Mouse (Mus musculus) liver, adult 2 months (tissue): ENCODE data around the gene Stab1. TPM values are rescaled to one million over a fixed set of nuclear protein-coding genes. Genes with fewer than 3 reads are reported as not detected.

Experiments
- DNase-seq: peaks from one replicate; pipeline ENCODE4 v3.0.0-alpha.2; 2011; ENCODE audit warnings: low read depth, low spot score; ENCODE audit errors: extremely low read depth
- H3K27ac ChIP-seq: fragments of 200-500 bp; replicated peaks from 2 replicates; pipeline ENCODE4 v1.5.1; 2012; ENCODE audit warnings: low read depth, mild to moderate bottlenecking, control low read depth, inconsistent platforms, low read length; ENCODE audit not compliant: insufficient read depth
- H3K27me3 ChIP-seq: fragments of 200-500 bp; 2 replicates; pipeline ENCODE4 v1.6.1; 2012; ENCODE audit warnings: mild to moderate bottlenecking, moderate library complexity, low read length, inconsistent platforms; ENCODE audit not compliant: control insufficient read depth, insufficient read depth
- H3K36me3 ChIP-seq: fragments of 200-500 bp; 2 replicates; pipeline ENCODE4 v1.6.1; 2012; ENCODE audit warnings: low read length, inconsistent platforms; ENCODE audit not compliant: control insufficient read depth, insufficient read depth
- H3K4me1 ChIP-seq: fragments of 200-500 bp; 2 replicates; pipeline ENCODE4 v1.6.1; 2011; ENCODE audit warnings: low read length; ENCODE audit not compliant: control insufficient read depth, insufficient read depth
- H3K4me3 ChIP-seq: fragments of 200-500 bp; 2 replicates; pipeline ENCODE4 v1.5.1; 2011; ENCODE audit warnings: low read depth, mild to moderate bottlenecking, control low read depth, low read length, moderate library complexity; ENCODE audit not compliant: insufficient read depth
- H3K79me2 ChIP-seq: fragments of 200-500 bp; 2 replicates; pipeline ENCODE4 v1.6.1; 2012; ENCODE audit warnings: inconsistent platforms, mild to moderate bottlenecking, low read length, moderate library complexity; ENCODE audit not compliant: control insufficient read depth, insufficient read depth
- H3K9ac ChIP-seq: fragments of 200-500 bp; 2 replicates; pipeline ENCODE4 v1.6.1; 2012; ENCODE audit warnings: low read depth, mild to moderate bottlenecking, control low read depth, inconsistent platforms, low read length
- CTCF ChIP-seq: fragments of 200-500 bp; IDR thresholded peaks from 2 replicates; pipeline ENCODE4 v1.5.1; 2011; ENCODE audit warnings: low read depth, low read length, control low read depth
- POLR2A ChIP-seq: fragments of 200-500 bp; IDR thresholded peaks from 2 replicates; pipeline ENCODE4 v1.6.1; 2011; ENCODE audit warnings: low read length, control low read depth; ENCODE audit not compliant: insufficient read depth; ENCODE audit errors: extremely low read depth
- WGBS: fragments of 180-500 bp; shearing (Covaris S2); methylation state at CpG from one replicate; pipeline ENCODE4 v1.1.7; 2018; 5-methylcytosine and 5-hydroxymethylcytosine counted together
- polyA plus RNA-seq: library from polyadenylated mRNA; depleted of rRNA; stranded (reverse); fragments of >200 nt; gene quantifications from 2 replicates; pipeline ENCODE4 v1.2.3, GENCODE M21; 2012; rRNA removed
- total RNA-seq: library from RNA; depleted of rRNA; stranded (reverse); fragments of >200 nt; gene quantifications from 2 replicates; pipeline ENCODE4 v1.2.3, GENCODE M21; 2014; rRNA removed

Gene Stab1
- total RNA-seq = 27.0 and 39.5 TPM in 2 replicates
- 32.7 and 52.3 TPM in 2 replicates for polyA plus RNA-seq

GRCm38 (mm10) chr14:31168425-31168824 lies at the start of gene Stab1:
TSS of gene Stab1 (minus strand) at chr14:31168641.
- peak within 1 kb of the TSS; percentile 62 for H3K9ac ChIP-seq
- peak within 1 kb of the TSS; percentile 69 for H3K4me3 ChIP-seq
- peaks cover 3% of the 10 kb centered on the region for H3K4me1 ChIP-seq
- TF ChIP-seq CTCF (no peak), POLR2A (peak; percentile 45; the same call in 1 of the 2 replicates)
- DNase-seq = no peak
- peaks cover 16% of the 10 kb centered on the region; the same call in 1 of the 2 replicates for H3K36me3 ChIP-seq
- peak within 1 kb of the TSS; percentile 45 for H3K27ac ChIP-seq
- H3K27me3 ChIP-seq = no peaks in the 10 kb centered on the region
- no peaks in the 10 kb centered on the region for H3K79me2 ChIP-seq
- 64% methylated on average over 10 of the region's 10 CpGs for WGBS

- Histone ChIP-seq H3K27ac (no peak within 1 kb of the TSS), H3K27me3 (no peaks in the 10 kb centered on the region), H3K79me2 (no peaks in the 10 kb centered on the region), H3K36me3 (no peaks in the 10 kb centered on the region), H3K4me1 (no peaks in the 10 kb centered on the region), H3K9ac (no peak within 1 kb of the TSS), H3K4me3 (no peak within 1 kb of the TSS)
- WGBS = 13% methylated on average over 11 of the region's 11 CpGs
- peak; percentile 31 for DNase-seq
- TF ChIP-seq POLR2A = no peak
- peak; percentile 58 for TF ChIP-seq CTCF
Observed at GRCm38 (mm10) chr14:31217666-31218065, 49.2 kb upstream of the Stab1 start, which contains the start of gene Sema3g. TSS of gene Sema3g (plus strand) at chr14:31217860.

DNA sequence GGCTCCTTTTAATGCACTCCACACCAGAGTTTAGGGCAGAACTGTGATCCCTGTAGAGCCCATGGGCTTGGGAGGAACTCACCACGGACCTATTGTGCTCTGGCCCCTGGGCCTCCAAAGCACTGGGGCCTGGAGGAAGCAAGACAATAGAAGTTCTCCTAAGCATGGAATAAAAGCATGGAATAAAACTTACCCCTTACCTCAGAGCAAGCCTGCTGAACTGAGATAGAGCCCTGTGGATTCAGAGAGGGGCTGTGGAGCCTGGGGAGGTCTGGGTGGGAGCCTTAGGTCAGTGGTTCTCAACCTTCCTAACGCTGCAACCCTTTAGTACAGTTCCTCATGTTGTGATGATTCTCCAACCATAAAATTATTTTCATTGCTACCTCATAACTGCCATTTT lies 48.4 kb upstream of the Stab1 start, which contains the start of gene Nisch:
Nisch (minus strand) TSS at position 101 of the 400 bp plus-strand sequence.
- Histone ChIP-seq H3K9ac (no peak within 1 kb of the TSS), H3K36me3 (no peaks in the 10 kb centered on the region), H3K4me1 (no peaks in the 10 kb centered on the region), H3K4me3 (no peak within 1 kb of the TSS), H3K27me3 (no peaks in the 10 kb centered on the region), H3K27ac (no peak within 1 kb of the TSS), H3K79me2 (no peaks in the 10 kb centered on the region)
- no peak for DNase-seq
- TF ChIP-seq POLR2A (no peak), CTCF (no peak)
- WGBS = 84% methylated on average over 2 of the region's 2 CpGs

- no peak overlapping the region for H3K27ac ChIP-seq
- TF ChIP-seq CTCF (peak; percentile 91), POLR2A (no peak)
- DNase-seq = peak; percentile 40
- no peaks in the 10 kb centered on the region for H3K36me3 ChIP-seq
- H3K9ac ChIP-seq = no peak overlapping the region
- WGBS = 38% methylated on average over 15 of the region's 15 CpGs
- H3K4me3 ChIP-seq = no peak overlapping the region
- no peaks in the 10 kb centered on the region for H3K27me3 ChIP-seq
- no peaks in the 10 kb centered on the region for H3K79me2 ChIP-seq
- H3K4me1 ChIP-seq = no peaks in the 10 kb centered on the region
Observed at GRCm38 (mm10) chr14:31215157-31216002, 46.9 kb upstream of the Stab1 start.

DNA sequence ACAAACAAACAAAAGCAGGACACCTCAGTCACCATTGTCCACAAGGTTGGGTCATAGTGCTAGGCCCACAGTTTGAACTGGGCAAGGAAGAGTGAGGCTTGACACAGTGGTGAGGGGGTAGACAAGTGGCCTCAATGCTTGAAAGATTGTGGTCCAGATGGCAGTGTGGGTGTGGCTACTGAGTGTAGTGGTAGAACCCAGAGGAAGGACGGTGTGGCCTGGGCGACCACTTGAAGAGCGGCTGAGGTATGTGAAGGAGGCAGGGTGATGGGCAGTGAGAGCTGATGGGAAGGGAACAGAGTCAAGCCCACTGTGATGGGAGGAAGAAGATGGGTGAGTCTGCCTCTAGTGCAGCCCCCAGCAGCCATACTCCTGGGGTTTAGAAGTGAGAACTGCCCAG lies 46.2 kb upstream of the Stab1 start:
- Histone ChIP-seq H3K4me1 (no peaks in the 10 kb centered on the region), H3K27me3 (no peaks in the 10 kb centered on the region), H3K36me3 (no peaks in the 10 kb centered on the region), H3K27ac (no peak overlapping the region), H3K4me3 (no peak overlapping the region), H3K9ac (no peak overlapping the region), H3K79me2 (no peaks in the 10 kb centered on the region)
- 90% methylated on average over 3 of the region's 3 CpGs for WGBS
- TF ChIP-seq POLR2A (no peak), CTCF (no peak)
- DNase-seq = no peak

GRCm38 (mm10) chr14:31213868-31214267 lies 45.4 kb upstream of the Stab1 start:
- Histone ChIP-seq H3K27me3 (no peaks in the 10 kb centered on the region), H3K9ac (no peak overlapping the region), H3K36me3 (no peaks in the 10 kb centered on the region), H3K79me2 (no peaks in the 10 kb centered on the region), H3K4me3 (no peak overlapping the region), H3K4me1 (no peaks in the 10 kb centered on the region), H3K27ac (no peak overlapping the region)
- DNase-seq = no peak
- no peak for TF ChIP-seq POLR2A
- TF ChIP-seq CTCF = no peak
- 52% methylated on average over 8 of the region's 8 CpGs for WGBS
